Mouse (Mus musculus): ENCODE results near the gene Helz.
A peak's percentile ranks its signal among the peaks of the same experiment; 100 is the strongest.

Gene Helz

GRCm38 (mm10) chr11:107624661-107625060 lies 76.9 kb downstream of the Helz start:
- DNase-seq: no peak

GRCm38 (mm10) chr11:107625746-107626145 lies 78.0 kb downstream of the Helz start:
- DNase-seq: no peak

- peak; percentile 68 for DNase-seq
Observed at GRCm38 (mm10) chr11:107629504-107629903, 81.8 kb downstream of the Helz start.

- DNase-seq: no peak
Observed at GRCm38 (mm10) chr11:107629951-107630350, 82.2 kb downstream of the Helz start.

GRCm38 (mm10) chr11:107631124-107631523 lies 83.4 kb downstream of the Helz start:
- DNase-seq: no peak

GRCm38 (mm10) chr11:107633563-107634146 lies 85.9 kb downstream of the Helz start:
- DNase-seq: no peak

- no peak for DNase-seq
Observed at GRCm38 (mm10) chr11:107638137-107638536, 90.4 kb downstream of the Helz start.

- no peak for DNase-seq
Observed at GRCm38 (mm10) chr11:107639657-107640056, 91.9 kb downstream of the Helz start.

GRCm38 (mm10) chr11:107644461-107644860 lies 96.7 kb downstream of the Helz start:
- no peak for DNase-seq

GRCm38 (mm10) chr11:107647330-107647729 lies 99.6 kb downstream of the Helz start:
- DNase-seq: no peak

GRCm38 (mm10) chr11:107648668-107649067 lies 100.9 kb downstream of the Helz start:
- no peak for DNase-seq

GRCm38 (mm10) chr11:107649458-107649857 lies 101.7 kb downstream of the Helz start:
- DNase-seq: no peak

GRCm38 (mm10) chr11:107650422-107651051 lies 102.8 kb downstream of the Helz start:
- DNase-seq: no peak

- DNase-seq: no peak
Observed at GRCm38 (mm10) chr11:107651391-107651790, 103.7 kb downstream of the Helz start.

- no peak for DNase-seq
Observed at GRCm38 (mm10) chr11:107652137-107652536, 104.4 kb downstream of the Helz start.

- no peak for DNase-seq
Observed at GRCm38 (mm10) chr11:107655538-107655937, 107.8 kb downstream of the Helz start.

- no peak for DNase-seq
Observed at GRCm38 (mm10) chr11:107657117-107657516, 109.4 kb downstream of the Helz start.

- DNase-seq: no peak
Observed at GRCm38 (mm10) chr11:107660452-107660851, 112.7 kb downstream of the Helz start.

- DNase-seq: no peak
Observed at GRCm38 (mm10) chr11:107662666-107663065, 114.9 kb downstream of the Helz start.

- DNase-seq: no peak
Observed at GRCm38 (mm10) chr11:107667542-107667941, 119.8 kb downstream of the Helz start.

- DNase-seq: no peak
Observed at GRCm38 (mm10) chr11:107668223-107668622, 120.5 kb downstream of the Helz start.

GRCm38 (mm10) chr11:107668977-107669376 lies 121.2 kb downstream of the Helz start:
- no peak for DNase-seq

GRCm38 (mm10) chr11:107674006-107674405 lies 126.3 kb downstream of the Helz start:
- no peak for DNase-seq

- no peak for DNase-seq
Observed at GRCm38 (mm10) chr11:107674601-107675000, 126.9 kb downstream of the Helz start.

GRCm38 (mm10) chr11:107675246-107675645 lies 127.5 kb downstream of the Helz start:
- DNase-seq: no peak

Measured in kidney, postnatal 14 days (tissue).